Mouse (Mus musculus): ENCODE measurements around the gene Nup98.

Gene Nup98

DNA sequence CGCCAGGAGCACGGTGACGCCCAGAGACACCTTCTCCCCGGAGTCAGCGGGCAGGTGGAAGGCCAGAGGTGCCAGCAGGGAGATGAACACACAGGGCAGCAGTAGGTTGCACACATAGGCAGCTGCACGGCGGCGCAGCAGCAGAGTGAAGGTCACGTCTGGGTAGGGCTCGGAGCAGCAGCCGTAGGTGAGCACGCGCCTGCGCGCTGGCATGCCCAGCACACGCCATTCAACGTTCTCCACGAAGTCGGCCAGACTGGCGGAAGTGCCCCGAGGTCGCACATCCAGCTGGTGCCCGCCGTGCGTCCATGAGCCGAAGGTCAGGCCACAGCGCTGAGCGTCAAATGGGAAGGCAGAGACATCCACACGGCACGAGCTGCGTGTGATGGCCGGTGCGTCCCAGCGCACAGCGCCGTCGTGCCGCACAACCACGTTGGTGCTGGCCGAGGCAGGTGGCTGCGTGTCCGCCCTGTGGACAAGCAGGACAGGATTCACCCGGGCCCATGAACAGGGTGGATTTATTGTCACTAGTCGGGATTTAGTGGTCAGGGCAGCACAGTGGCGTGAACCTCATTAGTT is 96.7 kb downstream of the Nup98 start:
- no peak for DNase-seq

DNA sequence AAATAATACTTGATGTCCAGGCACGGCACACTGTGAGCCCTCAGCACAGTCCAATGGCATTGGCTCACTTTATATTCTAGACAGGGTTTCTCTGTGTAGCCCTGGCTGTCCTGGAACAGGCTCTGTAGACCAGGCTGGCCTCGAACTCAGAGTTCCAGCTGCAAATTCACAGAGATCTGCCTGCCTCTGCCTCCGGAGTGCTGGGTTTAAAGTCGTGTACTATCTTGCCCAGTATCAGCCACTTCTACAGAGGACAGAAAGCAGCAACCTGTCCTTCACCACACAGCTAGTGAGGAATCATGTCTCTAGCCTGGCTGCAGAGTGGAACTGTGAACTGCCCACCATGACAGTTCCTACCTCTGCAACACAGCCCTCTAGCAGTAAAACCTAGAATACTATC is 100.2 kb downstream of the Nup98 start:
- no peak for DNase-seq

DNA sequence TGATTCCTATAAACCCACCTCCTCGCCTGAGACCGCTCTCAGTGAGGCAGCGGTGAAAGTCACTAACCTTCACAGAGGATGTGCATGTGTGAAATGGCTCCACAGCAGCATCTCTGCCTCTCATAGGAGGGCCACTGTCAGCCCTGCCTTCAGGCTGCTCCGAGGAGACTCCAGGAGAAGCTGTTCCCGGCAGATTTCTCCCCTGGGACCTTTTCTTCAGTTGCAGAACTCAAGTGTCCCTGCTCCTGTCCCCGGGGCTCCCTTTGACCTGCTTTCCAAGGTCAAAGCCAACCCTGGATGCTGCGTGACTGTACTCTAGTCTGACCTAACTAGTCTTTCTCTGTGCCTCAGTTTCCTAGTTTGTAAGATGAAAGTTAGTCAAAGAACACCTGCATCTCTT is 100.8 kb downstream of the Nup98 start, which contains the start of gene Art5:
Gene Art5, minus strand, starts transcription at position 319 of the 400 bp plus-strand sequence.
- no peak for DNase-seq

DNA sequence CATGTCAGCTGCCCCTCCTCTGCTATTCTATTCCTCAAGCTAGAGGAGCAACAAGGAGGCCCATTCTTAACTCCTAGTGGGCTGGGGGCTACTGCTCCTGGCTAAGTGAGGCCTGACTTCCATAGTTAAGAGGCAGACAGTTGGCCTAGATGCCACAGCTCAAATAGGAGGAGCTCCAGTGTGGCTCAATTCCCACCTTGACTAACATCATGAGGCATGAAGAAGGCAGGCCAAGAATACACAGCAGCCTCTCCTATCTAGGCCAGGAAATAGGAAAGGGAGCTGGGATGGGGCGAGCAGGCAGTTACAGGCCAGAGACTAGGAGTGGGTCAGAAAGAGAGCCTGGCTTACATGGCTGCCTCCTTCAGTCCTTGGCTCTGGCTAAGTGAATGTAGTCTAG is 101.8 kb downstream of the Nup98 start:
- no peak for DNase-seq

DNA sequence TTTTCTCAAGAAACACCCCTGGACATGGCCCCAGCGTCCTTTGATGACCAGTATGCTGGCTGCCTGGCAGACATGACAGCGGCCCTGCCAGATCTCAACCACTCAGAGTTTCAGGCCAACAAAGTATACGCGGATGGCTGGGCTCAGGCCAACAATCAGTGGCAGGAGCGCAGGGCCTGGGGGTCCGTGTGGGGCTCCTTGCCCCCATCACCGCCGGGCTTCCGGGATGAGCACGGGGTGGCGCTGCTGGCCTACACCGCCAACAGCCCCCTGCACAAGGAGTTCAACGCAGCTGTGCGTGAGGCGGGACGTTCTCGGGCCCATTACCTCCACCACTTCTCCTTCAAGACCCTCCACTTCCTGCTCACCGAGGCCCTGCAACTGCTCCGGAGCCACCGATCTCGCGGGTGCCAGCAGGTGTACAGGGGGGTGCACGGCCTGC is 103.3 kb downstream of the Nup98 start:
- no peak for DNase-seq

DNA sequence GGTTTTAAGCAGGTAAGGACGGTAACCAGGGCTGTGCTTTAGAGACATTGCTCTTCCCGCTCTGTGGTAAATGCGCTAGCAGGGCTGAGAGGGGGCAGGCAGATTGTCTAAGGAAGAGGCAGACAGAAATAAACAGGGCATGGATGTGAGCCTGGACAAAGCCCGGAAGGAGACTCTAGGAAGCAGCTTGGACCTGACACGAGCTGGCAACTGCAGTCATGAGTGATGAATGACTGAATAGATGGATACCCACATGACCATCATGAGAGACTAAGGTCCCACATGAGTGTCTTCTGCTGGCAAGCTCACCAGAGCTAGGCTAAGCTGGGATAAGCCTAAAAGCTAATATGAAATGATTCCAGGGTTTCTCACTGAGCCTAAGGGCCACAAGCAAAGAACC is 105.8 kb downstream of the Nup98 start:
- no peak for DNase-seq

DNA sequence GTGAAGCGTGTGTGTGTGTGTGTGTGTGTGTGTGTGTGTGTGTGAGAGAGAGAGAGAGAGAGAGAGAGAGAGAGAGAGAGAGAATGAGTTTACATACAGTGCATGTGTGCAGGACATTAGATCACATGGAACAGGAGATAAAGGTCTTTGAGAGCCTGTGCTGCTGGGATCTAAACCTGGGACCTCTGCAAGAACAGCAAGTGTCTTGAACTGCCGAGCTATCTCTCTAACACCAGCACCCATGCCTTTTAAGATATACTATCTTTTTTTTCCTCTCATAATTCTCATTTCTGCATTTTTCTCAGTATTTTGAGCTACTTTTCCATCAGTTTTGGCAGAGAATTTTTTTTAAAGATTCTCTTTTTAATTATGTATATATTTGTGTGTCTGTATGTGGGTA is 106.4 kb downstream of the Nup98 start:
- DNase-seq: no peak

DNA sequence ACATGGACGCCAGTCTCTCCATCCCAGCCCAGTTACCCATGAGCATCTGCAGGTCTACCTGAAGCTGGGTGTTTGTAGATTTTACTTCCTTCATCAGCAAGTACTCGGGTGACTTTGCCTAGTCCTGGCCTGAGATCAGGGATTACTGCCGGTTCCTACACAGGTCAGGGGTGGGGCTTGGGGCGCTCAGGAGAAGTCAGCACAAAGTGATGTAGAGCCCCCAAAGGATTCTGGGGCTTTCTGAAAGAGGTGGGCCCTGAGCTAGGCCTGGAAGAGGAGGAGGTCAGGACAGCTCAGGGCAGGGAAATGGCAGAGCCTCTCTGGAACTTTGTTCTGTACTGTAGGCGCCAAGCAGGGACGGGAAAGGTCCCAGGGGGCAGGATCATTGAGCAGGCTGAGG is 107.3 kb downstream of the Nup98 start:
- DNase-seq: no peak

DNA sequence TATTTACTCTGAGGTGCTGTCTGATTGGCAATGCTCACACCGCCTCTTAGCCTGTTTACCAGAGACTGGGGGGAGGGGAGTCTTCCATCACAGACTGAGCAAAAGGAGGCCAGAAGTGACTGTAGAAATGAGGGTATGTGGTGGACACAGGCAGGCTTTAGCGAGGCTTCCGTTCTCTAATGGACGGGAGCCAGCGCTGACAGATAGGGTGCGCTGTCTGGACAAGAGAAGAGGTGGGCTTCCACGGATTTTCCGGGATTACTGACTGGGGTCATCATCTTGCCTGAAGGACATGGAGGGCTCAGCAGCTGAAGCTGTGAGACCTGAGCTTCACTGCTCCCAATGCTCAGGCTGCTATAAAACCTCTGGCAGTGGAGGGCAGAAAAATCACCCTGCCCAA is 107.7 kb downstream of the Nup98 start:
- DNase-seq: no peak

DNA sequence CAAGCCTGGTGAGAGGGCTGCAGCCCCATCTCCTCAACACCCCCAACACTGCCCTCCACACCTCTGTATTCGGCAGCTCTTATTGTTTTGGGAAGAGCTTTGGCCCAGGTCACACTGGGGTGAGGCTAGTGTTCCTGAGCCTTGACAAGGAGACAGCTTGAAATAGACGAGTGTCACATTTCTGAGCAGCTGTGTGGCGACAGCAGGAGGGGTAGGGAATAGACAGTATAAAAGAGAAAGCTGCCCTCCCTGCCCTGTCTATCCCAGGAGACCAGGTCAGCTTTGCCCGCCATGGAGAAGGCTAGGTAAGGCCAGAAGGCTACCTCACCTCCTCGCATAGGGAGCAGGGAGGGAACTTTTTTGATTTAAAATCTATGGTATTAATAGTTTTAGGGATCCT is 108.5 kb downstream of the Nup98 start, which contains the start of gene Art1:
Gene Art1, plus strand, starts transcription at position 257 of the 400 bp plus-strand sequence.
- DNase-seq: no peak

DNA sequence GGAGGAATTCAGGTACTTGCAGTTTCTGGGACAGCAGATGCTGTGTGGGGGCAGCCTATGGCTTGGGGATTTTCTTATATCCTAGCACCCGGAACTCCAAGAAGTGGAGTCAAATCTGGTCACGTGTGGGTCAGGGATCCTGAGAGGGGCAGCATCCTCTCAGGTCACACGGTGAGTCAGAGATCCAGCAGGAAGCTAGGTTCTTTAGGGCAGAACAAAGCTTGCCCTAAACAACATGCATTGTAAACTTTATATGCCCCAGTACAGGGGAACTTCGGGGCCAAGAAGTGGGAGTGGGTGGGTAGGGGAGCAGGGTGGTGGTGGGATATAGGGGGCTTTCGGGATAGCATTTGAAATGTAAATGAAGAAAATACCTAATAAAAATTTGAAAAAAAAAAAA is 109.1 kb downstream of the Nup98 start:
- no peak for DNase-seq

DNA sequence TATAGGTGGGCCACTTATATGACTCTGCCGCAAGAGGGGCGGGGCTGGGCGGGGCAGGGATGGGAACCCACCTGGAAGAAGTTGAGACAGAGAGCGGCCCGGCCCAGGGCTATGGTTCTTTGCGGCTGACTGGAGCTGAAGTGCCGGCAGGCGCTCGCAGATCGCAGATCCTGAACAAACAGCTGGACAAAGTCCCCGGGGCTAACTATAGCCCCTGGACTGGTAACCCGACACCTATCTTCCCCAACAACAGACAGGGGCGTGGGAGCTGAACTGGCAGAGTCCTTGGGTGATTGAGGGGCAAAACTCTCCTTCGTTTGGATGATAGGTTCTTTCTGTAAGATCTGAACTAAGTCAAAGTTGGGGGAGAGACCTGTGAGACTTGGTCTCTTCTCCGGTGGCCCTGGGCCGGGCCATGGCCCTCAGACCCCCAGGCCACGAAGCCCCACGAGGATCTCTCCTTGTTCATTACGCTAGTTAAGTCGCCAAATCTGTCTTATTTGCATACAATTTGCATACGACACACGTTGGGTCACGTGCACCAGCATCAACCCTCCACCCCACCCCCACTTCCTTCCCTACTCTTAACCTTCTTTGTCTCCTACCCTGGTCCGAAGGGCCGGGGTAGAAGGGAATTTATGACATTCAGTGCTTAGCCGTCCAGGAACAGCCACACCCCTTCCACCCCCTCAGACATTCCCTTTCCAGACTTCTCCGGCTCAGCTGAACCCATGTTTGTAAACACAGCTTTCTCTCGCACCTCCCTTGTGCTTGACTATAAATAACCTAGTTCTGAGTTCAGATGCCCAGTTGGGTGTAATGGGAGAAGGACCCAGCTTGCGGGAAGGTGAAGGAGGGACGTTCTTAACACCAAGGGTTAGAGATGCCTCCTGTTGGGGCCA is 110.0 kb downstream of the Nup98 start:
- DNase-seq: peak; percentile 40

DNA sequence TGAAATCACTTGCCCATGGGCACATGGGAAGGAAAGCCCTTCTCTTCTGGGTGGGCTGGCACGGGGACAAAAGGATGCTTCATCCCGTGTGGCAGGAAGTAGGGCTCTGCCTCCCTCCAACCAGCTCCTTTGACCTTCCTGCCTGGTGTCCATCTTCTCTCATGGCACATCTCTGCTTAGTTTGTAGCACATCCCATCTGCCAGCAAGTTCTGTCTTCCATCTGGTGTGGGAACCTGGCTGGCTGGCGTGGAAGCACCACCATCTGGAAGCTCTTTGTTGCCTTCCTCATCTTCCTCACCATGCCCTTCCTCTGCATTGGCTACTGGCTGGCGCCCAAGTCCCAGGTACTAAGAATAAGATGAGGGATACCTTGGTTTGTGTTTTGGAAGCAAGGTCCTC is 122.6 kb downstream of the Nup98 start:
- DNase-seq: no peak

DNA sequence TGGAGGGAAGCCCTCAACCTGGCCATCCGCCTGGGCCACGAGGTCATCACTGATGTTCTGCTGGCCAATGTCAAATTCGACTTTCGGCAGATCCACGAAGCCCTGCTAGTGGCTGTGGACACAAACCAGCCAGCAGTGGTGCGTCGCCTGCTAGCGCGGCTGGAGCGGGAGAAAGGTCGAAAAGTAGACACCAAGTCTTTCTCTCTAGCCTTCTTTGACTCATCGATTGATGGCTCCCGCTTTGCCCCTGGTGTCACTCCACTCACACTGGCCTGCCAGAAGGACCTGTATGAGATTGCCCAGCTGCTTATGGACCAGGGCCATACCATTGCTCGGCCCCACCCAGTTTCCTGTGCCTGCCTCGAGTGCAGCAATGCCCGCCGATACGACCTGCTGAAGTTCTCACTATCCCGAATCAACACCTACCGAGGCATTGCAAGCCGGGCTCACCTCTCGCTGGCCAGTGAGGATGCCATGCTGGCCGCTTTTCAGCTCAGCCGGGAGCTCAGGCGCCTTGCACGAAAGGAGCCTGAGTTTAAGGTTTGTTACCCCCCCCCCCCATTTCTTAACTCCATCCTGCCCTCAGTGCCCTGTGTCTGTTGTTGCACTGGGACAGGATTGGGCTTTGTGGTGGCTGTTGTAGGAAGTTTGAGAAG is 125.8 kb downstream of the Nup98 start:
- DNase-seq: no peak

DNA sequence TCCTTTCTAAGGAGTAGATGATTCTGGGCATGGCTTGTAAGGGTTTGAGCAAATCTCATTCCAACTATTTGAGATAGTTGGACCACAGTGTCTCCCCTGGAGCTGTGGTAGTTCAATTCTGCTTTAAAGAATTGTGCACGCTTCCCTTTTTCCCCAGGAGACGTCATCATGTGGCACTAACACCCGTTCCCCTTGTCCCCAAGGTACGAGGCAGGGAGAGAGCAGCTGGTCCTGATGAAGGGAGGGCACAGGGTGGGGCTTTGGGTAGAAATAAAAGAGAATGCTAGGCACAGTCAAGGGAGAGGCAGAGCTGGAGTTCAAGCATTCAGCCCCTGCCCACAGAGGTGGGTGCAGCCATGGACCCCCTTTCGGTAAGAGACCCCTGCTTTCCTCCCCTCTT is 127.2 kb downstream of the Nup98 start, which contains the start of gene Trpc2:
Gene Trpc2, plus strand, starts transcription at position 301 of the 400 bp plus-strand sequence.
- DNase-seq: no peak

DNA sequence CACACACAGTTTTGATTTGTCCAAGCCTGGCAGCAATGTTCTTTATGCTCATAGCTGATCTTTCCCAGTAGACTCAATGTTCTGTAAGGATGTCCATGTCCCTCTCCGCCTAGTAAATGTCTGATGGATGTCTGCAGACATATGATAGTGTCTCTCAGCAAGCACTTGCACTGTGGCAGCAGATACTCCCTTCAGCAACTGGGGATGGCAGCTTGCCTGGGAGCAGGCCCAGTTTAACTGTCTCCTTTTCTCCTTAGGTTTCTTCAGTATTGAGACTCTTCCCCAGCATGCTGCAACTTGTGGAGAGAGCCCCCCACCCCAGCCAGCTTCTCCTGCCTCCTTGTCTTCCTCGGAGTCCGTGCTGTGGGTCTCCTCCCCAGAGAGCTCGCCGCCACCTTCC is 128.2 kb downstream of the Nup98 start:
- DNase-seq: no peak

DNA sequence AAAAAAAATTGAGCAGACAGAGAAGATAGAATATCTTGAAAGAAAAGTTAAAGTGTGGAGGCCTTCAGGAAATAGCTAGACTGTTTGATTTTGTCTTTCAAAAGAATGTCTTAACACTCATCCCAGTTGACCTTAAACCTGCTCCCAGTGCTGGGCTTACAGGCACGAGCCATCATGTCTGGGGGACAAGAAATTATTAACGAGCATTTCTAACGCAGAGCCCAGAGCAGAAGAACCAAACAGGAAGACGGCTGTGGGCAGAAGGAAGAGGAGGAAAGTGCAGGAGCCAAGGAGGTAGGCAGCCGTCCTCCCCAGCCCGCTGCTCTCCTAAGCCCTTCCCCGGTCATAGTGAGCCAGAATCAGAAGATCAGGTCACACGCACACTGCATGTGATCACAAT is 129.7 kb downstream of the Nup98 start:
- no peak for DNase-seq

DNA sequence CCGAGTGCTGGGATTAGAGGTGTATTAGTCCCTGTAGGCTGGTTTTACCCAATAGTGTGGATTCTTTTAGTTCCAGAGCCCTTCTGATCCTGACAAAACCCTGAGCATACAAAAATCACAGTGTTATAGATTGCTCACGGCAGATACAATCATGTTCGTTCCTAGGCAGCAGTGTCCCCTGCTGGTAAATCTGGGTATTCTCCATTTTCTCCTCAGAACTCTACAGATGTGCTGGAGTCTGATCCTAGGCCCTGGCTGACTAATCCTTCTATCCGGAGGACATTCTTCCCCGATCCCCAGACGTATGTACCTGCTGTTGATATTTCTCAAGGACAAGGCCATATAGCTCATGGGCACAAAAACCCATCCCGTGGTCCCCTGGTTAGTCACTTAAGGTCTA is 131.5 kb downstream of the Nup98 start:
- DNase-seq: no peak

DNA sequence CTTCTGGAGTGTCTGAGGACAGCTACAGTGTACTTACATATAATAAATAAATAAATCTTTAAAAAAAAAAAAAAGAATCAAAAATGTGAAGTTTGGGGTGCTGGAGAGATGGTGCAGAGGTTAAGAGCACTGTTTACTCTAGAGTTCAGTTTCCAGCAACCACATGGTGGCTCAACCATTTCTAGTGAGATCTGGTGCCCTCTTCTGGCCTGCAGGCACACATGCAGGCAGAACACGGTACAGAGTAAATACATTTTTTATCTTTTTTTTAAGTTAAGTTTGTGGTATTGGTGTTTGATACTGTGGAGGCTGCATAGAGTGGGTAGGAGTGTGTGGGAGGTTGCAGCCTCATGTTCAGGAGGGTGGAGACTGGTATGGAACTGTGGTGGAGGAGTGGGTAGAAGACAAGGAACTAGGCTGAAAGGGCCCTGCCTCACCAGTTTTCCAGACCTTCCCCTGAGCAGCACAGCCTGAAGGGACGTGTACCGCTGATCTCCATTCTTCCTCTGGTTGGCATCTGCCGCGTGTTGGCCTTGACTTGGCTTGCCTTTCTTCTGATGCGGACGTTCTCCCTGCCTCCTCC is 133.2 kb downstream of the Nup98 start:
- DNase-seq: peak; percentile 31

Data from liver (tissue).